Mouse (Mus musculus): Measurements from ENCODE around the gene Sipa1. TPM values are rescaled to one million over a fixed set of nuclear protein-coding genes. Genes with fewer than 3 reads are reported as not detected.

Gene Sipa1
- polyA plus RNA-seq, 1 experiment from 2014 or later = 19.1 TPM

- Histone ChIP-seq H3K27ac (replicated peaks) (peak overlapping the region; percentile 92), H3K4me2 (peak overlapping the region; percentile 91), H3K27me3 (replicated peaks) (no peaks in the 10 kb centered on the region), H3K9ac (replicated peaks) (peak overlapping the region; percentile 88), H3K36me3 (peaks cover 40% of the 10 kb centered on the region), H3K4me1 (peaks cover 32% of the 10 kb centered on the region), H3K9me3 (replicated peaks) (no peaks in the 10 kb centered on the region), H3K4me3 (replicated peaks) (peak overlapping the region; percentile 89)
- no peak for ATAC-seq (ENCODE audit: low FRiP score)
- 89% methylated on average over 18 of the region's 18 CpGs for WGBS
Measured at GRCm38 (mm10) chr19:5638416-5639005, 25.0 kb downstream of the Sipa1 start.

GRCm38 (mm10) chr19:5637069-5638047, 26.1 kb downstream of the Sipa1 start, which contains the start of gene Rela:
Gene Rela (plus strand): TSS chr19:5637483.
- ATAC-seq (ENCODE audit: low FRiP score) = peak; percentile 89
- WGBS = under 1% methylated on average over 88 of the region's 109 CpGs
- peaks cover 29% of the 10 kb centered on the region for H3K36me3 ChIP-seq
- H3K4me2 ChIP-seq = peak within 1 kb of the TSS; percentile 91
- peak within 1 kb of the TSS; percentile 88 for H3K9ac ChIP-seq (replicated peaks)
- no peaks in the 10 kb centered on the region for H3K27me3 ChIP-seq (replicated peaks)
- H3K4me3 ChIP-seq (replicated peaks) = peak within 1 kb of the TSS; percentile 89
- peak within 1 kb of the TSS; percentile 92 for H3K27ac ChIP-seq (replicated peaks)
- H3K4me1 ChIP-seq = peaks cover 32% of the 10 kb centered on the region
- no peaks in the 10 kb centered on the region for H3K9me3 ChIP-seq (replicated peaks)

- Histone ChIP-seq H3K9ac (replicated peaks) (peak overlapping the region; percentile 88), H3K36me3 (peaks cover 21% of the 10 kb centered on the region), H3K27ac (replicated peaks) (peak overlapping the region; percentile 92), H3K27me3 (replicated peaks) (no peaks in the 10 kb centered on the region), H3K4me1 (peaks cover 32% of the 10 kb centered on the region), H3K9me3 (replicated peaks) (no peaks in the 10 kb centered on the region), H3K4me2 (peak overlapping the region; percentile 91), H3K4me3 (replicated peaks) (peak overlapping the region; percentile 89)
- 0 out of 2 replicates have a peak, but pooled peaks have one; percentile 1 for ATAC-seq (ENCODE audit: low FRiP score)
- 41% methylated on average over 12 of the region's 12 CpGs for WGBS
Measured at GRCm38 (mm10) chr19:5636571-5637041, 26.9 kb downstream of the Sipa1 start.

- Histone ChIP-seq H3K9ac (replicated peaks) (no peak overlapping the region), H3K9me3 (replicated peaks) (no peaks in the 10 kb centered on the region), H3K36me3 (peaks cover 16% of the 10 kb centered on the region), H3K4me3 (replicated peaks) (peak overlapping the region; percentile 89; the same call in 1 of the 2 replicates), H3K27ac (replicated peaks) (peak overlapping the region; percentile 92), H3K4me1 (peaks cover 30% of the 10 kb centered on the region), H3K27me3 (replicated peaks) (no peaks in the 10 kb centered on the region), H3K4me2 (peak overlapping the region; percentile 91)
- ATAC-seq (ENCODE audit: low FRiP score) = no peak
- 82% methylated on average over 7 of the region's 7 CpGs for WGBS
Measured at GRCm38 (mm10) chr19:5636036-5636570, 27.4 kb downstream of the Sipa1 start.

- no peak overlapping the region for H3K4me2 ChIP-seq
- ATAC-seq (ENCODE audit: low FRiP score) = no peak
- no peak overlapping the region for H3K9ac ChIP-seq (replicated peaks)
- H3K4me1 ChIP-seq = peaks cover 9% of the 10 kb centered on the region
- WGBS = 75% methylated on average over 9 of the region's 9 CpGs
- no peaks in the 10 kb centered on the region for H3K36me3 ChIP-seq
- H3K27ac ChIP-seq (replicated peaks) = no peak overlapping the region
- H3K4me3 ChIP-seq (replicated peaks) = no peak overlapping the region
- H3K27me3 ChIP-seq (replicated peaks) = no peaks in the 10 kb centered on the region
- H3K9me3 ChIP-seq (replicated peaks) = no peaks in the 10 kb centered on the region
Measured at GRCm38 (mm10) chr19:5632120-5632519, 31.4 kb downstream of the Sipa1 start.

GRCm38 (mm10) chr19:5629907-5630306, 33.6 kb downstream of the Sipa1 start:
- no peak for ATAC-seq (ENCODE audit: low FRiP score)
- no peak overlapping the region for H3K27ac ChIP-seq (replicated peaks)
- H3K36me3 ChIP-seq = no peaks in the 10 kb centered on the region
- H3K4me1 ChIP-seq = no peaks in the 10 kb centered on the region
- no peak overlapping the region for H3K9ac ChIP-seq (replicated peaks)
- no peaks in the 10 kb centered on the region for H3K9me3 ChIP-seq (replicated peaks)
- H3K4me2 ChIP-seq = no peak overlapping the region
- no peak overlapping the region for H3K4me3 ChIP-seq (replicated peaks)
- H3K27me3 ChIP-seq (replicated peaks) = no peaks in the 10 kb centered on the region

- no peak for ATAC-seq (ENCODE audit: low FRiP score)
- no peak overlapping the region for H3K4me2 ChIP-seq
- H3K27me3 ChIP-seq (replicated peaks) = no peaks in the 10 kb centered on the region
- no peak overlapping the region for H3K27ac ChIP-seq (replicated peaks)
- H3K36me3 ChIP-seq = no peaks in the 10 kb centered on the region
- H3K4me1 ChIP-seq = no peaks in the 10 kb centered on the region
- WGBS = 86% methylated on average over 8 of the region's 8 CpGs
- no peak overlapping the region for H3K9ac ChIP-seq (replicated peaks)
- H3K4me3 ChIP-seq (replicated peaks) = no peak overlapping the region
- H3K9me3 ChIP-seq (replicated peaks) = no peaks in the 10 kb centered on the region
Measured at GRCm38 (mm10) chr19:5625311-5625710, 38.2 kb downstream of the Sipa1 start.

- Histone ChIP-seq H3K9me3 (replicated peaks) (no peaks in the 10 kb centered on the region), H3K4me3 (replicated peaks) (no peak overlapping the region), H3K27ac (replicated peaks) (no peak overlapping the region), H3K4me2 (no peak overlapping the region), H3K9ac (replicated peaks) (no peak overlapping the region), H3K36me3 (no peaks in the 10 kb centered on the region), H3K27me3 (replicated peaks) (0 out of 2 replicates have a peak, but pooled peaks cover 1% of the 10 kb centered on the region), H3K4me1 (no peaks in the 10 kb centered on the region)
- 84% methylated on average over 5 of the region's 5 CpGs for WGBS
- ATAC-seq (ENCODE audit: low FRiP score) = no peak
Measured at GRCm38 (mm10) chr19:5621884-5622283, 41.6 kb downstream of the Sipa1 start.

- no peaks in the 10 kb centered on the region for H3K9me3 ChIP-seq (replicated peaks)
- peaks cover 13% of the 10 kb centered on the region; the same call in 1 of the 2 replicates for H3K27me3 ChIP-seq (replicated peaks)
- no peak overlapping the region for H3K27ac ChIP-seq (replicated peaks)
- no peak overlapping the region for H3K4me2 ChIP-seq
- no peaks in the 10 kb centered on the region for H3K36me3 ChIP-seq
- no peak overlapping the region for H3K4me3 ChIP-seq (replicated peaks)
- ATAC-seq (ENCODE audit: low FRiP score) = no peak
- no peaks in the 10 kb centered on the region for H3K4me1 ChIP-seq
- 88% methylated on average over 4 of the region's 4 CpGs for WGBS
- H3K9ac ChIP-seq (replicated peaks) = no peak overlapping the region
Measured at GRCm38 (mm10) chr19:5620007-5620406, 43.5 kb downstream of the Sipa1 start.

GRCm38 (mm10) chr19:5614953-5615352, 48.6 kb downstream of the Sipa1 start:
- H3K27me3 ChIP-seq (replicated peaks) = peaks cover 14% of the 10 kb centered on the region; the same call in 1 of the 2 replicates
- H3K4me1 ChIP-seq = peaks cover 9% of the 10 kb centered on the region
- no peaks in the 10 kb centered on the region for H3K9me3 ChIP-seq (replicated peaks)
- no peak overlapping the region for H3K4me2 ChIP-seq
- no peak for ATAC-seq (ENCODE audit: low FRiP score)
- no peak overlapping the region for H3K27ac ChIP-seq (replicated peaks)
- no peaks in the 10 kb centered on the region for H3K36me3 ChIP-seq
- no peak overlapping the region for H3K4me3 ChIP-seq (replicated peaks)
- WGBS = 71% methylated on average over 2 of the region's 2 CpGs
- H3K9ac ChIP-seq (replicated peaks) = no peak overlapping the region

- no peak overlapping the region for H3K9ac ChIP-seq (replicated peaks)
- ATAC-seq (ENCODE audit: low FRiP score) = no peak
- WGBS = 90% methylated on average over 3 of the region's 3 CpGs
- H3K27me3 ChIP-seq (replicated peaks) = peaks cover 14% of the 10 kb centered on the region; the same call in 1 of the 2 replicates
- H3K4me2 ChIP-seq = no peak overlapping the region
- H3K36me3 ChIP-seq = peaks cover 11% of the 10 kb centered on the region
- H3K27ac ChIP-seq (replicated peaks) = no peak overlapping the region
- no peaks in the 10 kb centered on the region for H3K9me3 ChIP-seq (replicated peaks)
- H3K4me1 ChIP-seq = peaks cover 25% of the 10 kb centered on the region
- no peak overlapping the region for H3K4me3 ChIP-seq (replicated peaks)
Measured at GRCm38 (mm10) chr19:5612762-5613411, 50.6 kb downstream of the Sipa1 start.

Measured in neural tube, embryonic 15.5 days (tissue).